Mouse (Mus musculus) cortical plate, adult 2 months (tissue): ENCODE results near the gene Vwa8. TPM values are rescaled to one million over a fixed set of nuclear protein-coding genes. Genes with fewer than 3 reads are reported as not detected.
A peak's percentile ranks its signal among the peaks of the same experiment; 100 is the strongest.

Experiments
- H3K27ac ChIP-seq: fragments of 200-500 bp; 2 replicates; pipeline ENCODE4 v1.5.1; 2012; ENCODE audit warnings: low read length, control low read depth, inconsistent platforms; ENCODE audit not compliant: insufficient read depth
- H3K4me1 ChIP-seq: fragments of 200-500 bp; 2 replicates; pipeline ENCODE4 v1.6.1; 2011; ENCODE audit warnings: low read length; ENCODE audit not compliant: control insufficient read depth, insufficient read depth
- H3K4me3 ChIP-seq: fragments of 200-500 bp; 2 replicates; pipeline ENCODE4 v1.5.1; 2011; ENCODE audit warnings: mild to moderate bottlenecking, low read length, control low read depth; ENCODE audit not compliant: insufficient read depth
- CTCF ChIP-seq: fragments of 200-500 bp; IDR thresholded peaks from 2 replicates; pipeline ENCODE4 v1.5.1; 2011; ENCODE audit warnings: mild to moderate bottlenecking, control low read depth, low read length; ENCODE audit not compliant: insufficient read depth; ENCODE audit errors: extremely low read depth
- POLR2A ChIP-seq: fragments of 200-500 bp; IDR thresholded peaks from 2 replicates; pipeline ENCODE4 v1.6.1; 2011; ENCODE audit warnings: mild to moderate bottlenecking, low read length, control low read depth; ENCODE audit not compliant: insufficient read depth; ENCODE audit errors: extremely low read depth
- polyA plus RNA-seq: library from polyadenylated mRNA; depleted of rRNA; stranded (reverse); fragments of >200 nt; gene quantifications from 2 replicates; pipeline ENCODE4 v1.2.3, GENCODE M21; 2012; rRNA removed

Gene Vwa8
- polyA plus RNA-seq = 29.3 and 31.3 TPM in 2 replicates

DNA sequence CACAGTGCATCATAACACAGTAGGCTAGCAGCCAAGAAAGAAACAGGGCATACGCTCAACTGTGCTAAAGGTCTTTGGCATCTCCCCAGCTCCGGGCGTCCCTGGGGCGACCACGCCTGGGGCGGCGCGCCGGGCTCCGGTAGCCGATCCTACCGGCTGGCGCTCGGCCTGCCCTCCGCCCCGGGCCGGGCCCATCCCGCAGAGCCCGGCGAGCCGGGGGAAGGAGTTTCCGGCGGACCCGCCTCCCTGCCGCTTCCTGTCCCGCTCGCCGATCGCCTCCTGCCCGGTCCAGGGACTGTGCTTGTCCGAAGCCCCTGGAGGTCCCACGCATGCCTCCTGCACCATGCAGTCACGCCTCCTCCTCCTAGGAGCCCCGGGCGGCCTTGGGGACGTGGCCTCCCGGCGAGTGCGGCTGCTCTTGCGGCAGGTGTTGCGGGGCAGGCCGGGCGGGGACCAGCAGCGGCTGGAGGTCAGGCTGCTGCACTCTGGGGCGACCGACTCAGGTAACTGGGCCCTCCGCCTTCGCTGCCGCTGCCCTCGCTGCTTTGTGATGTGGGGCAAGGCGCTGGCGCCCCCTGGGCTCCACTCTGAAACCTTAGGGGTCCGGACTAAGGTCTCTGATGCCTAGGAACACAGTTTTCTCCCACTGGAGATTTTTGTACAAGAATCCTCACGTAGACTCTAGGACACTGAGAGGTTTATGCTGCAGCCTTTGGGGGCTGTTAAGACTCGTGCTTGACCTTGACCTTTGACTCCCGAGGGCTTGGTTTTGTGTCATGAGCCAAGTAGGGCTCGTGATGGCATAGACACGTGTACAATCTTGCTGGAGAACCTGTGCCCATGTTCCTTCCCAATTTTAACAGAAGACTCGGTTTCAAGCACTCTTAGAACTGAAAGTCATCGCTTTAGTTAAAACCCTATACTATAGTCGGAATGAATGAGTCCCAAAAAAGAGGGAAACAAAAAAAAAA lies at the start of gene Vwa8:
TSS of gene Vwa8 (plus strand) at position 112 of the 971 bp plus-strand sequence.
- TF ChIP-seq CTCF (0 out of 2 replicates have a peak, but pooled peaks have one; percentile 15), POLR2A (0 out of 2 replicates have a peak, but pooled peaks have one; percentile 23)
- Histone ChIP-seq H3K4me1 (peaks cover 10% of the 10 kb centered on the region), H3K4me3 (peak within 1 kb of the TSS; percentile 96), H3K27ac (peak within 1 kb of the TSS; percentile 92)

DNA sequence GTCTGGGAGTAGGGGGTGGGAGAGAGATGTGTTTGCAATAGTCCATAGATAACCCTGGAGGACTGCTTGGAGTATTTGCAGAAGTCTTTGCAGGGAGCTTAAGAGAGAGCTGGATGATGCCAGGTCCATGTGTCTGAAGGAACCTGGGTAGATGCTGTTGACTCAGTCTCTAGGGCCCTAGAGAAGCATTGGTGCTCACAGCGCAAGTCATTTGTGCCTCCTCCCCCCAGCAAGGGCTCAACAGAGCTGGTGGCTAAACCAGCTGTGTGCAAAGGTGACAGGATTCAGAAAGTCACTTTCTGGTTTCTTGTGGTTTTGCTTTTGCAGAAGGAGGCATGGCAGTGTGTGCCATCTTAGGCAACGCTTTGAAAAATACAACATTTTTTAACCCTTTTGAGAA lies 46.5 kb upstream of the Vwa8 start:
- Histone ChIP-seq H3K27ac (no peak overlapping the region), H3K4me1 (no peaks in the 10 kb centered on the region), H3K4me3 (no peak overlapping the region)
- TF ChIP-seq CTCF = no peak
- no peak for TF ChIP-seq POLR2A

DNA sequence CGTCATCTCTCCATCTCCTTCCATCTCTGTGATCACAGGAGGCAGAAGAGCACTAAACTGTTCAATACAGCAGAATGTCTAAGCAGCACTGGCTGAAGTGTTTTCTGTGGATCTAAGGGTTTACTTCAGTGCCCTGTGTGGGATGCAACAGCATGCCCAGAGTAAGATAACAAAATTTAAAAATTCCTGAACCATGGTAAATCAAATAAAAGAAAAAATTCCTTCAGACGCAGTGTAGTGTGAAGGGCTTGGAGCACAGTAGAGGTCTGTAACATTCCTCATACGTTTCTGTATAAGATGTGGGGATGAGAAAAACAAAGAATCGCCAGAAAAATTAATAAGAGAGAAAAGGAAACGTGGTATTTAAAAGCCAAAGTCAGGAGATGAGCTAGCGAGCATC lies 44.9 kb upstream of the Vwa8 start:
- Histone ChIP-seq H3K4me3 (no peak overlapping the region), H3K4me1 (no peaks in the 10 kb centered on the region), H3K27ac (no peak overlapping the region)
- TF ChIP-seq POLR2A (no peak), CTCF (no peak)

DNA sequence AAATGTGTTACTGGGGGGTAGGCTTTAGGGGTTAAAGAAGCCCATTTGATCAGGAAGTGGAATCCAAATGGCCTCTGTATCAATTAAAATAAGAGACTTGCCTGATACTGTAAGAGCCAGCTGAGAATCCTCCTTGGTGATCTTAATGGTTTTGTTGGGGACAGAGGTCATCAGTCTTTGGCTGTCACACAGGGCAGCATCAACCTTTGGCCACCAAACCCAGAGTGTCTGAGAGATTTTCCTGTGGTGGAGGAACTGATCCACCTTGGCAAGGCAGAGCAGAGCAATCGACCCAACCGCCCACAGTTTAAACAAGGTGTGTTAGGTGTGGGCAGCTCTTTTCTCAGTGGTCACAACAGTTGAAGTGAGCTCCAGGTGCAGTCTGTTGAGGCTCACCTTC lies 36.0 kb upstream of the Vwa8 start:
- no peak for TF ChIP-seq POLR2A
- no peak for TF ChIP-seq CTCF
- Histone ChIP-seq H3K27ac (no peak overlapping the region), H3K4me3 (no peak overlapping the region), H3K4me1 (no peaks in the 10 kb centered on the region)

DNA sequence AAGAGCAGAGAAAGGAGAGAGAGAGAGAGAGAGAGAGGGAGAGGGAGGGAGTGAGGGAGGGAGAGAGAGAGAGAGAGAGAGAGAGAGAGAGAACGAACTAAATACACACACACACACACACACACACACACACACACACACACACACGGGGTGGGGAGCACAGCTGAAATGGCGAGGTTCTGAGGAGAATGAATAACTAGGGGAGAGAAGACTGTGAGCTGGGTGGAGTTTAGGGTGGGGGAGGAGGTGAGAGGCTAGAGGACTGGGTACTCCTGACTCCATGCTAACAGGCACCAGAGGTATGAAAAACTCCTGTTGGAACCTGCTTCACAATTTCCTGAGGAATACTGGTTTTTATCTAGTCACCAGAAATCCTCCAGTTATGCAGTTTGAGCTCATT lies 32.4 kb upstream of the Vwa8 start:
- H3K27ac ChIP-seq = no peak overlapping the region
- H3K4me3 ChIP-seq = no peak overlapping the region
- no peaks in the 10 kb centered on the region for H3K4me1 ChIP-seq
- TF ChIP-seq POLR2A (no peak), CTCF (no peak)

DNA sequence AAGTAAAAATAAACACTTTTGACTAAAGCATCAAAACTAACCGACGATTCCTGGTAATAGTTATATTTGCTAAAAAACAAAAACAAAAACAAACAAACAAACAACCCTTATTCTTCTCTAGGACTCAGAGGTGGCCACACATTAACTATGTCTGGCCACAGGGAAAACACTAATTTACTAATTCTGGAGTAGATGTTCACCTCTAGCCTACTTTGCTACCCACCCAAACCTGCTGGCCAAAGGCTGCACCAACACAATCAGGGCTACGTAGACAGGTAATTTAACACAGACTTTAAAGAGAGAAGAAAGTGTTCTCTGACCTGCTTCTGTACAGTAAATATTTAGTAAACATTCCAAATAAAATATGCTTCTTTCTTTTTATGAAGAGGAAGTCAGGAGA lies 31.2 kb upstream of the Vwa8 start:
- TF ChIP-seq CTCF (no peak), POLR2A (no peak)
- H3K4me3 ChIP-seq = no peak overlapping the region
- no peak overlapping the region for H3K27ac ChIP-seq
- no peaks in the 10 kb centered on the region for H3K4me1 ChIP-seq

DNA sequence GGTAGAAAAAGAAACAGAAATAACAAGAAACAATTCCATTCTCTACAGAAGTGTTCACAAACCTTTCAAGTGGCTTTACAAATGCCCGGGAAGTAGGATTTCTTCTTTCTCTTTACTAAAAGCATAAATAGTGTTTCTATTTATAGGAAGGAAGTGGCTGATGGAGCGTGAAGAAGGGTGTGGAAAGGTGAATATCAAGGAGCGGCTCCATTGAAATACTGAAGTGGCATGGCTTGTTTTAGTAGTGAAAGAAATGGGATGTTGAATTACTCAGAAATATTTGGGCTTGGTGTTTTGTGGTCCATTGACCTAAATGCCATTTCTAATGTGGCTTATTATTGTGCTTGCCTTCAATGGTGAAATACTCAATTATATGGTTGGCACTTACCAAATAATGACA lies 30.4 kb upstream of the Vwa8 start:
- Histone ChIP-seq H3K27ac (no peak overlapping the region), H3K4me1 (no peaks in the 10 kb centered on the region), H3K4me3 (no peak overlapping the region)
- TF ChIP-seq POLR2A = no peak
- no peak for TF ChIP-seq CTCF

DNA sequence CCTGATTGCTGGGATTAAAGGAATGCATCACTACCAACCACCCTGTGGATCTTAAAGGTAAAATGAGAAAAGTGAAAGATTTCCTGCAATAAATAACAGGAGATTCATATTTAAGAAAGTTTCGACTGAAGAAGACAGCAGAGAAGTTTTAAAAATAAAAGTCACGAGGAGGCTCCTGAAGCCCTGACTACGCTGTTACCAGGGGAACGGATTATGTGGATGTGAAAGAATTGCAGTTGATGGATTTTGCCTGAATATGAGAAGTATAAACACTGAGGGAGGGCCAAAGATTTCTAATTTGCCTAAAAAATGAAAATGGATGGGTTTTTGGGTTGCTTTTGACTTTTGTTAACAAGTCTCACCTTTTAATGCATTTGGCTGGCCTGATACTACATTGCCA lies 24.8 kb upstream of the Vwa8 start:
- Histone ChIP-seq H3K27ac (0 out of 2 replicates have a peak overlapping the region, but pooled peaks have one; percentile 29), H3K4me3 (no peak overlapping the region), H3K4me1 (peaks cover 5% of the 10 kb centered on the region; the same call in 1 of the 2 replicates)
- TF ChIP-seq CTCF (no peak), POLR2A (no peak)

DNA sequence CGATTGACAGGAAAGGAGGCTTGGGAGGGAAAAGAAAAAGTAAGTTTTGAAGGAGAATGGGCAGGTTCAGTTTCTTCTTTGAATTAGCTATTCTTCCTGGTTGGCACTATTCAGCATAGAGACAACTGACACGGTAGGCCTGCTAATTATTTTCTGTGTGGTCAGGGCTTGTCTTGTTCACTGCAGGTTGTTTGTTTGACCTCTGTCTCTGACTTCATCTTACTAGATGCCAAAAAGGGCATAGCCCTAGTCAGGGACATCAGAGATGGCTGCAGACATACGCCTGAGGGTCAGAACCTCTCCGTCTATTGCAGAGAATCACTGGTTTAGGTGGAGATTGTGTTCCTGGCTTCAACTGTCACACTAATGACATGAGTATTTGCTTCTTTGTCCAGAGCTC lies 24.3 kb upstream of the Vwa8 start:
- Histone ChIP-seq H3K4me3 (no peak overlapping the region), H3K4me1 (peaks cover 5% of the 10 kb centered on the region; the same call in 1 of the 2 replicates), H3K27ac (0 out of 2 replicates have a peak overlapping the region, but pooled peaks have one; percentile 29)
- TF ChIP-seq CTCF (no peak), POLR2A (no peak)

DNA sequence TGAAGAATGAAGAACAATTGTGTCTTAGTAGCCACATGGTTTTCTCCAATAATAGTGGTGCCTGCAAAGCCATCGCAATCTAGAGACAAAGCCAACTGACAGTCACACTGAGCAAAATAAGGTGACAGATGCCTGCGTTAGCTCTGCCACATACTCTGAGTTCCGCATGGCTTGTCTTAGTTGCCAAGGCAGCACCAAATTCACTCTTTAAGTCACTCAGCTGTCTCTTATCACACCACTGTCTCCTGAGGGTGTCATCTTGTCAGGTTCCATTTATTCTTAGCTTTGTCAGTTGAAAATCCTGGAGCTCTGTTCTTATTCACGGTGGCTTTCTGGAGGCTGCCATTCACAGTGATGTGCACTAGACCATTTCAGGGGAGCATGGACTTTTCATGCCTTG lies 17.7 kb upstream of the Vwa8 start:
- Histone ChIP-seq H3K27ac (no peak overlapping the region), H3K4me1 (0 out of 2 replicates have a peak, but pooled peaks cover 2% of the 10 kb centered on the region), H3K4me3 (no peak overlapping the region)
- TF ChIP-seq POLR2A (no peak), CTCF (no peak)

DNA sequence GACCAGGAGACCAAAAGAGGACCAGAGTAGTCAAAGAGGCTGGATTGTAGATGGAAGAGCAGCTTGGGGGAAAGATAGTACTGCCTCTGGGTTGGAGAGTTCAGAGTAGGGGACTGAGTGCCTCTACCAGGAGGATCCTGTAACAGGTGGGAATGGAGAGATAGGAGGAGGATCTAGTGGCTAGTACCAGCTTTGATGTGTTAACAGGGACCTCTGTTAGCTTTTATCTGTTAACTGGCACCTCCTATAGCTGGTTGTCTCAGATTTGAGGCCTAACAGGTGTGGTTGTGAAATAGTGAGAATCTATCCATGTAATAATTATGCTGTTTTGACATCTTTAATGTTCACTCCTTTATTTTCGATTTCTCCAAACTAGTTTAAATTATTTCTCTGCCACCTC lies 904 bp upstream of the Vwa8 start:
- H3K4me1 ChIP-seq = peaks cover 10% of the 10 kb centered on the region
- no peak for TF ChIP-seq POLR2A
- no peak for TF ChIP-seq CTCF
- no peak overlapping the region for H3K4me3 ChIP-seq
- no peak overlapping the region for H3K27ac ChIP-seq
